ENCODE assay signal across 11 mouse cellular contexts in the genomic region with DNA sequence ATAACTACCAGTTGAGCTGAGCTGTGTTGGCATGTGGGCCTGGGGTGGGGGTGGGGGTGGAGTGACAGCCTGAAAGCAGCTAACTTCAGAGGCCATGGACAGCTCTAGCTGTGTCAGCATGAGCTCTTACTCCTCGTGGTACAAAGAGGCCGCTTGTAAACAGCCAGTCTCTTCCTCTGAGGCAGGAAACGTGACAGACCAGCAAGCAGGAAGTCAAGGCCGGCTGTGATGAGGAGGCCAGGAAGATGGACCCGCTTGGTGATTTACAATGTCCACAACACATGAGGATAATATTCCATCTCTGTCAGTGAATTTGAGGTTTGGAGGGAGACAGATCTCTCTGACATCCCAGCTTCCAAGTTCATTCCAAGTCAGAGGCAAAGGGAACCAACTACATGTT.
DNase-seq lines count a peak whose midpoint lies in the region; ATAC-seq and TF ChIP-seq lines count a peak whose summit lies in the region.
"Had no signal": no experiment of that assay in that cellular context is flagged by ENCODE, and none has a peak within 500 bp of the region (broad histone marks: within the 10 kb centered on the region; RNA-seq: fewer than 3 reads in every experiment).

No protein-coding gene starts in this region.

- WGBS in heart, postnatal 0 days = 51% methylated on average over 5 of the region's 5 CpGs
- WGBS in hindbrain, embryonic 12.5 days = 61% methylated on average over 5 of the region's 5 CpGs
- WGBS in hindbrain, embryonic 13.5 days = 77% methylated on average over 5 of the region's 5 CpGs

- peak; percentile 32 for DNase-seq in adrenal gland, adult 2 months
- no peak for DNase-seq in adrenal gland, adult 8-10 months
- DNase-seq in kidney, adult 9 months = peak; percentile 54
- DNase-seq in kidney, adult 8-10 months = no peak
- no peak for DNase-seq in heart, postnatal 0 days (ENCODE audit: low spot score)
- DNase-seq in lung, postnatal 4 days = peak; percentile 50 to 57
- DNase-seq: cerebellum, adult 11 months; retina, postnatal 1 day had no signal

- no peaks in the 10 kb centered on the region for H3K27me3 ChIP-seq in heart, postnatal 0 days (ENCODE audit: control insufficient read depth, insufficient read depth, low read length)
- H3K27me3 ChIP-seq in hindbrain, embryonic 12.5 days = no peaks in the 10 kb centered on the region
- H3K27me3 ChIP-seq in hindbrain, embryonic 13.5 days = no peaks in the 10 kb centered on the region
- H3K27me3 ChIP-seq: midbrain, embryonic 12.5 days had no signal

- no peaks in the 10 kb centered on the region for H3K9me3 ChIP-seq in heart, postnatal 0 days (replicated peaks; ENCODE audit: control insufficient read depth, low read length)
- H3K9me3 ChIP-seq in hindbrain, embryonic 12.5 days (replicated peaks) = no peaks in the 10 kb centered on the region
- H3K9me3 ChIP-seq in hindbrain, embryonic 13.5 days = no peaks in the 10 kb centered on the region

- peaks cover 13% of the 10 kb centered on the region for H3K4me1 ChIP-seq in heart, postnatal 0 days (ENCODE audit: control insufficient read depth, insufficient read depth)
- H3K4me1 ChIP-seq in hindbrain, embryonic 12.5 days = peaks cover 11% of the 10 kb centered on the region; the same call in 1 of the 2 replicates
- peaks cover 10% of the 10 kb centered on the region; the same call in 1 of the 2 replicates for H3K4me1 ChIP-seq in hindbrain, embryonic 13.5 days (replicated peaks)

- no peak for TF ChIP-seq CTCF in heart, postnatal 0 days (IDR thresholded peaks at IDR 0.05; ENCODE audit: low read depth)

- H3K9ac ChIP-seq in heart, postnatal 0 days (replicated peaks; ENCODE audit: low read depth, low read length) = no peak overlapping the region
- H3K9ac ChIP-seq in hindbrain, embryonic 12.5 days = no peak overlapping the region
- no peak overlapping the region for H3K9ac ChIP-seq in hindbrain, embryonic 13.5 days
- H3K9ac ChIP-seq: midbrain, embryonic 12.5 days had no signal

- no peak for ATAC-seq in heart, postnatal 0 days (ENCODE audit: insufficient read depth, low read depth)
- no peak for ATAC-seq in hindbrain, embryonic 12.5 days (ENCODE audit: low FRiP score)
- no peak for ATAC-seq in hindbrain, embryonic 13.5 days (ENCODE audit: low FRiP score)

- 0 out of 2 replicates have a peak, but pooled peaks have one; percentile 28 for TF ChIP-seq EP300 in heart, postnatal 0 days (IDR thresholded peaks at IDR 0.05; ENCODE audit: low read depth)

- H3K36me3 ChIP-seq in heart, postnatal 0 days (replicated peaks; ENCODE audit: control insufficient read depth, insufficient read depth, low read length) = peaks cover 3% of the 10 kb centered on the region; the same call in 1 of the 2 replicates
- peaks cover 66% of the 10 kb centered on the region for H3K36me3 ChIP-seq in hindbrain, embryonic 12.5 days
- peaks cover 78% of the 10 kb centered on the region for H3K36me3 ChIP-seq in hindbrain, embryonic 13.5 days

- no peak overlapping the region for H3K4me2 ChIP-seq in heart, postnatal 0 days (ENCODE audit: low read depth, low read length)
- no peak overlapping the region for H3K4me2 ChIP-seq in hindbrain, embryonic 12.5 days (replicated peaks)
- no peak overlapping the region for H3K4me2 ChIP-seq in hindbrain, embryonic 13.5 days
- H3K4me2 ChIP-seq: midbrain, embryonic 12.5 days had no signal

- H3K27ac ChIP-seq in heart, postnatal 0 days (ENCODE audit: low read depth) = peak overlapping the region; percentile 56
- H3K27ac ChIP-seq in hindbrain, embryonic 12.5 days = no peak overlapping the region; the same call in 1 of the 2 replicates
- no peak overlapping the region for H3K27ac ChIP-seq in hindbrain, embryonic 13.5 days
- H3K27ac ChIP-seq: midbrain, embryonic 12.5 days had no signal

- no peak overlapping the region for H3K4me3 ChIP-seq in heart, postnatal 0 days (ENCODE audit: low read depth, low read length)
- H3K4me3 ChIP-seq in hindbrain, embryonic 12.5 days = no peak overlapping the region
- no peak overlapping the region for H3K4me3 ChIP-seq in hindbrain, embryonic 13.5 days
- H3K4me3 ChIP-seq: midbrain, embryonic 12.5 days had no signal

Comparison
In these comparisons a context has a peak if more than half of its experiments do, and no peak if none do; other contexts are left out.
1. DNase-seq: peak in adrenal gland, adult 2 months (single experiment), kidney, adult 9 months (single experiment) and lung, postnatal 4 days (2 of 2); none in adrenal gland, adult 8-10 months (single experiment), kidney, adult 8-10 months (0 of 2) and heart, postnatal 0 days (single experiment).